Mouse (Mus musculus) hindbrain, embryonic 14.5 days (tissue): ENCODE data around the gene Gnao1. TPM values are rescaled to one million over a fixed set of nuclear protein-coding genes. Genes with fewer than 3 reads are reported as not detected.

Experiments used
- ATAC-seq: fragments of 200-750 bp; cut with Nextera tagmentation; 2 replicates; pipeline ENCODE4 v1.8.0; 2017; ENCODE audit warnings: moderate number of reproducible peaks, mild to moderate bottlenecking, moderate TSS enrichment, moderate library complexity; ENCODE audit not compliant: low FRiP score
- DNase-seq: peaks from one replicate; pipeline ENCODE4 v3.0.0-alpha.2; 2015; ENCODE audit warnings: low spot score
- H3K27ac ChIP-seq: fragments of 300-500 bp; sonication (generic); 2 replicates; pipeline ENCODE4 v1.5.1; 2014; ENCODE audit warnings: mild to moderate bottlenecking, moderate library complexity
- H3K27me3 ChIP-seq: fragments of 300-500 bp; sonication (generic); 2 replicates; pipeline ENCODE4 v1.6.1; 2014; ENCODE audit warnings: mild to moderate bottlenecking, low read length, mixed read lengths; ENCODE audit not compliant: control insufficient read depth, insufficient read depth
- H3K36me3 ChIP-seq: fragments of 300-500 bp; sonication (generic); replicated peaks from 2 replicates; pipeline ENCODE4 v1.6.1; 2014; ENCODE audit not compliant: control insufficient read depth, insufficient read depth
- H3K4me1 ChIP-seq: fragments of 300-500 bp; sonication (generic); replicated peaks from 2 replicates; pipeline ENCODE4 v1.6.1; 2014; ENCODE audit warnings: antibody characterized with exemption, low read length, mixed read lengths; ENCODE audit not compliant: control insufficient read depth, insufficient read depth
- H3K4me2 ChIP-seq: fragments of 300-500 bp; sonication (generic); replicated peaks from 2 replicates; pipeline ENCODE4 v1.6.1; 2014; ENCODE audit warnings: mild to moderate bottlenecking, moderate library complexity
- H3K4me3 ChIP-seq: fragments of 300-500 bp; sonication (generic); replicated peaks from 2 replicates; pipeline ENCODE4 v1.5.1; 2014; ENCODE audit warnings: mild to moderate bottlenecking, low read length
- H3K9ac ChIP-seq: fragments of 300-500 bp; sonication (generic); 2 replicates; pipeline ENCODE4 v1.6.1; 2014
- H3K9me3 ChIP-seq: fragments of 300-500 bp; sonication (generic); 2 replicates; pipeline ENCODE4 v1.6.1; 2016; ENCODE audit warnings: low read length; ENCODE audit not compliant: control insufficient read depth
- WGBS: fragments of 180-500 bp; shearing (Covaris S2); extraction: QIAGEN DNeasy Blood & Tissue Kit; methylation state at CpG from one replicate; pipeline ENCODE4 v1.1.7; 2014; 5-methylcytosine and 5-hydroxymethylcytosine counted together
- polyA plus RNA-seq: library from polyadenylated mRNA; unstranded; fragments of >200 nt; fragmentation: Nextera tagmentation; extraction: Ambion mirVana; gene quantifications from 2 replicates; pipeline ENCODE4 v1.2.1, GENCODE M21; 2014

Gnao1 gene
- polyA plus RNA-seq = 200 and 230 TPM in 2 replicates

DNA sequence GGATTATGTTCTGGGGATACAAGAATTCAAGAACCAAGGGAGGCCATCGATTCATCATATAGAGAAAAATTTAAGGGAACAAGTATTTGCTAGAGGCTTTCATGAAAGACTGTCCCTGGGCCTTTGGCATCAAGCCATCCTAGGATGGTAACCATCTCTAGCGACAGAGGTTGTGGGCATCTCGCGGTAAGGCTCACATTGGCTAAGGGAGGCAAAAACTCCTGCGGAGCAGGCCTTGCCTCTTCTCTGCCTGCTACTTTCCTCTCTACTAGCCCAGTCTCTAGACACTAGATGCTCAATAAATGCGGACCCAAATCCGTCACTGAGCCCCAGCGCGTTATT is at the start of gene Gnao1:
Gene Gnao1 (plus strand): TSS at position 281 of the 342 bp plus-strand sequence.
- 0 out of 2 replicates have a peak, but pooled peaks cover 5% of the 10 kb centered on the region for H3K27me3 ChIP-seq
- H3K4me1 ChIP-seq = peaks cover 12% of the 10 kb centered on the region
- H3K27ac ChIP-seq = peak within 1 kb of the TSS; percentile 98
- H3K9me3 ChIP-seq = no peaks in the 10 kb centered on the region
- H3K4me2 ChIP-seq = peak within 1 kb of the TSS; percentile 89
- no peaks in the 10 kb centered on the region for H3K36me3 ChIP-seq
- peak within 1 kb of the TSS; percentile 85 for H3K4me3 ChIP-seq
- DNase-seq (peak; percentile 65), ATAC-seq (no peak)
- 9% methylated on average over 9 of the region's 9 CpGs for WGBS
- peak within 1 kb of the TSS; percentile 99 for H3K9ac ChIP-seq

DNA sequence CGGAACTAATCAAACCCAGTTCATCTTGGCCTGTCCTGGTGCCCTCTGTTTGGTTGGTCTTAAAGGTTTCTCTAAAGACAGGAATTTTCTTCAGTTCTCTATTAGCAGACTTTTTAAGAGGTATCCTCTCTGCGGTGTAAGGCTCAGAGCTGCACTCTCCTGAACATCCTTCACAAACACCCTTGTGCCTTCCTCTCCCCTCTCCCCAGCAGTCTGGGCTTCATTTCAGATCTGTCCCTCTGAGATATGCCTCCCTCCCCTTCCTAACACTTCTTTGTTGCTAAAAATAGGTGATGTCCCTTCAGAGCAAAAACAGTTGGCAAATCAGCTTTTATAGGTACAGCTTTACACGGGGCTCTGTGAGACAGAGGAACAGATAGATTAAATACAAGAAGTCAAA is 32.2 kb upstream of the Gnao1 start:
- no peak overlapping the region for H3K4me3 ChIP-seq
- 68% methylated on average over 3 of the region's 3 CpGs for WGBS
- no peak overlapping the region for H3K9ac ChIP-seq
- H3K4me2 ChIP-seq = no peak overlapping the region
- no peak for DNase-seq
- H3K27ac ChIP-seq = no peak overlapping the region
- no peaks in the 10 kb centered on the region for H3K27me3 ChIP-seq
- no peaks in the 10 kb centered on the region for H3K4me1 ChIP-seq
- ATAC-seq = no peak
- no peaks in the 10 kb centered on the region for H3K9me3 ChIP-seq
- no peaks in the 10 kb centered on the region for H3K36me3 ChIP-seq

DNA sequence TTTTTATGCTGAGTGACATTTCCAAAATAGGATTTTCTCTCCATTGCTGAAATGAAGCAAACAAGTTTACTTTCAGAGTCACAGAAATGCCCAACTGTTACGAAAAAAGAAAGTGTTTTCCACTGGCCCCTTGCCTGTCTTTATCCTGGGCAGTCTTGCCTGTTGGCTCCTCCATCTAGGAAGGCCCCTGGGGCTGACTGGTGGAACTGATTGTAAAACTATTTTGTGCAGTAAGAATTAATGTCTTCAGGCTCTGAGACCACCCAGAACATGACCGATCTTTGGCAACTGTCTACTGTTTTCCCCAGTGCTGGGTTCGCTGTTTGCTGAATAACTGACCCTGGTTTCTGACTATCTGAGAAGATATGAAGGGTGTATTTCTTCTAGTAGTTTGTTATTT is 540 bp upstream of the Gnao1 start:
- Histone ChIP-seq H3K9me3 (no peaks in the 10 kb centered on the region), H3K4me1 (peaks cover 8% of the 10 kb centered on the region), H3K4me3 (no peak overlapping the region), H3K27ac (no peak overlapping the region), H3K9ac (no peak overlapping the region), H3K4me2 (peak overlapping the region; percentile 89), H3K27me3 (0 out of 2 replicates have a peak, but pooled peaks cover 5% of the 10 kb centered on the region), H3K36me3 (no peaks in the 10 kb centered on the region)
- 81% methylated on average over 3 of the region's 3 CpGs for WGBS
- ATAC-seq = no peak
- DNase-seq = no peak

DNA sequence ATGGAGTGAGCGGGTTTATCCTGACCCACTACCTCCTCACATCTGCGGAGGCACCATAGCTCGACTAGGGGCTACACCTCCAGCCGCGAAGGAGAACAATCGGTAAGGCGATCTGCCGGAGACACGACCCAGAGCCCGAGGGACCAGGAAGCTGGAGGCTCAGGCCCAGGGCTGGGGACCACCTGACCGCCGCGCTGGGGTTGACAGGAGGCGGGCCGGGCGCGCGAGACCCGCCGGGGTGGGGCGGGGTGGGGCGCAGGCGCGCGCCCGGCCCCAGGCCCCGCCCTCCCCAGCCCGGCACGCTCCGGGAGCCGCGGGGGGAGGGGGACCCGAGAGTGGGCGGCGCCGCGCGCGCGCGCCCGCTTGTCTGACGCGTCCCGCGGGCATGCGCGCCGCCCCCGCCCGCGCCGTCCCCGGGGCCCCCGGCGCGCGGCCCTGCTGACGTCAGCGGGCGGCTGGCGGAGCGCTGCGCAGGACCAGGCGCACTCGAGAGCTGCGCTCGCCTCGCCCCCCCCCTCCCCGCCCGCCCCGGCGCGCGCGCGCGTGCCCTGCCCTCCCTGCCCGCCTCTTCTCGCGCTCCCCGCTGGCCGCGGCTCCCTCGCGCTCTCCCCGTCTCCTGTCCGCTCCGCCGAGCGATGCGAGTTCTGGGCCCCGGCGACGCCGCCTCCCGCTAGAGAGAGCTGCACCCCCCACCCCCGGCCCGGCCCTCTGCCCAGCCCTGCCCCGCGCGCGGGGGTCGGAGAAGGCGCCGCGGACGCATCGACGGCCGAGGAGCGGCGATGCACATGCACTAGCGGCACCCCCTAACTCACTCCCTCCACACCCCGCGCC is 477 bp downstream of the Gnao1 start:
- ATAC-seq (peak; percentile 90), DNase-seq (peak; percentile 95)
- H3K36me3 ChIP-seq = no peaks in the 10 kb centered on the region
- H3K4me3 ChIP-seq = peak overlapping the region; percentile 85
- peak overlapping the region; percentile 99 for H3K9ac ChIP-seq
- 0 out of 2 replicates have a peak, but pooled peaks cover 5% of the 10 kb centered on the region for H3K27me3 ChIP-seq
- no peaks in the 10 kb centered on the region for H3K9me3 ChIP-seq
- H3K4me1 ChIP-seq = peaks cover 18% of the 10 kb centered on the region
- WGBS = under 1% methylated on average over 54 of the region's 116 CpGs
- peak overlapping the region; percentile 89 for H3K4me2 ChIP-seq
- H3K27ac ChIP-seq = peak overlapping the region; percentile 98

DNA sequence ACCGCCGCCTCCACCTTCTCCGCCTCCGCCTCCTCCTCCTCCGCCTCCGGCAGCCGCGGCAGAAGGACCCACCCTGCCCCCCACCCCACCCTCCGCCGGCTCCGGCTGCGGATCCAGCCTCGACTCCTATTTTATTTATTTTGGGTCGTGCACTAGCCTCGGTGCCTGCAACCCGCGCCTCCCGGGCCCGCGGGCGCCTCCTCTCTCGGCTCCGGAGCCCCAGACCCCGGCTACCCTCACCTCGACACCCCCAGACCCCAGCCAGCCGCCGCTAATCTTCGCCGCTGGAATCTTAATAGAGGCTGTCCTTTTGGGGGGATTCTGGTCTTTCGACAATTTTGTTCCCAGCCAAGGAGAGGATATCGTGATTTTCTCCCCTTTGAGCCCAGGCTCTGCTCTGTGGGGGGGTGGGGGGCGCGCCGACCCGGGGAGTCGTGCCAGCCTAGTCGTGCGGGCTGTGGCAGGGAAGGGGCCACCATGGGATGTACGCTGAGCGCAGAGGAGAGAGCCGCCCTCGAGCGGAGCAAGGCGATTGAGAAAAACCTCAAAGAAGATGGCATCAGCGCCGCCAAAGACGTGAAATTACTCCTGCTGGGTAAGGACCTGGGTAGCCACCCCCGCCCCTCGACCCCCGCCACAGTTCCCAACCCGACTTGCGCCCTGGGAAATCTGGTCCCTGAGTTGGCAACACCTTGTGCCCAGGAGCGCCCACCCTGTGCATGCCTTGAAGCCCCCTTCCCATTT is 1.3 kb downstream of the Gnao1 start:
- H3K27me3 ChIP-seq = 0 out of 2 replicates have a peak, but pooled peaks cover 5% of the 10 kb centered on the region
- H3K4me3 ChIP-seq = peak overlapping the region; percentile 85
- H3K36me3 ChIP-seq = no peaks in the 10 kb centered on the region
- ATAC-seq (no peak), DNase-seq (peak; percentile 34)
- H3K9ac ChIP-seq = peak overlapping the region; percentile 99
- H3K9me3 ChIP-seq = no peaks in the 10 kb centered on the region
- peak overlapping the region; percentile 89 for H3K4me2 ChIP-seq
- peak overlapping the region; percentile 98 for H3K27ac ChIP-seq
- under 1% methylated on average over 51 of the region's 53 CpGs for WGBS
- H3K4me1 ChIP-seq = peaks cover 25% of the 10 kb centered on the region

DNA sequence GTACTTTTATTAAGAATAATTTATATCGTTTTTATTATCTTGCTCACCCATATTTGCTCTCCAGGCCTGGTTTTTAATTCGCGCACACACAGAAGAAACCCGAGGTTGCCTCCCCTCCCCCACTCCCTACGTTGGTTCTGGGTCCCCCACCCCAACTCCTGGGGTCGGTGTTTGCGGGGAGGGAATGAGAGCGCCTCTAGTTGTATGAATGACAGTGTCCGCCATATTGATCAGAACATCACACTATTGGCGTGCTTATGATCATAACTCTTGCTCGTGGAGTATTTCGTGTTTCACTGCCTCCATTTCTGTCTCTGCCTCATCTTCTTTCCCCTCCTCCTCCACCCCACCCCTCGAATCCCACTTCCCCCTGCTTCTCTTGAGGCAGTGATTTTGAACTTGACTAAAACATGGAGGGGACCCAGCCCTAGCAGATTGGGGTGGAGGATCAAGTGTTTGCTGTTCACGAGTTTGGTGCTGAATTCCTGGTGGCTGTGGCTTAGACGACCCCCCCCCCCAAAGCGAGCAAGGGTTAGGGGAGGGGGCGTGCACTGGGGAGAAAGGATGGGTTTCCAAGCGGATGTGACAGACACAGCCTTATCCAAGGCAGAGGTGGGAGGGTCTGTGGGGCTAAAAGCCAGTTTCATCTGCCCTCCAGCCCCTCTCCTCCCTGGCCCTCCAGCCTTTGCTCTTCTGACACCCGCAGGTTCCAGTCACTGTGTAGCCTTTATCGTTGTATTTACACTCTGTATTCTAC is 2.1 kb downstream of the Gnao1 start:
- ATAC-seq (no peak), DNase-seq (peak; percentile 69)
- peak overlapping the region; percentile 89 for H3K4me2 ChIP-seq
- peaks cover 32% of the 10 kb centered on the region for H3K4me1 ChIP-seq
- H3K4me3 ChIP-seq = peak overlapping the region; percentile 85
- peaks cover 6% of the 10 kb centered on the region; the same call in 1 of the 2 replicates for H3K36me3 ChIP-seq
- H3K27me3 ChIP-seq = 0 out of 2 replicates have a peak, but pooled peaks cover 5% of the 10 kb centered on the region
- no peaks in the 10 kb centered on the region for H3K9me3 ChIP-seq
- H3K27ac ChIP-seq = peak overlapping the region; percentile 98
- H3K9ac ChIP-seq = peak overlapping the region; percentile 99
- WGBS = 2% methylated on average over 20 of the region's 20 CpGs

DNA sequence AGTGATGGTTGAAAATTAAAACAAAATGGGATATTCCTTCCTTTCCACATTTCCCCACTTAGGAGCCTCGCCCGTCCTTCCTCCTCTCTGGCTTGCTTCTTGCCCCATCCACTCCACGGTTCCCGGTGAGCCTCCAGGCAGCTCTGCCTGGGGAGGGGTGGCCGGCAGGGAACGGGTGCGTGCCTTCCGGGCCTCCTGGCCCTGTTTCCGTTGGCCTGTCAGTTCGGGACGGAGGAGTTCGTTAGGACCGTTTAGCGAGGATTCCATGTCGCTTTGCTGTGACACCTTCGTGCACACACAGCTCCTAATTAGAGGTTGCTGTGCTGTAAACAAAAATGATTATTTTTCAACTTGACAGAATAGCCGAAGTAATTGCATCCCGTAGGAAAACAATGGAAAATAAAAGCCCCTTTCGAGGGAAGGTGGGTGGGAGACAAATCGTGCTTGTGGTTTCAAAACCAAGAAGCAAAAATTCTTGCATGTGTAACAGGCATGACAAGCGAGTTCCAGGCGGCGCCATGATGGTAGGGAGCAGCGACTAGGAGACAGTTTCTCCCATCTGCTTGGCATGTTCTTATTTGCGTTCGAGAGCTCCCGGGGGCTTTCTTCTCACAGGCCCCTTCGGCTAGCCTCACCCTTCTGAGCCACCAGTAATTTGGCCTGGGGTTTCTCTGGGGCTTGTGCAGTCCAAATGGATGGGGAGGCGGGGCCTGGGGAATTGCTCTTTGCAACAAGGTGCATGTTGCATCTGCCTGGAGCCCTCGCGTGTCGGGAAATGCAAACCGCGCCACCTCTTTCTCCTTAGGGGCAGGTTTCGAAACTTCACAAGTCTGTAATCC is 3.0 kb downstream of the Gnao1 start:
- peak overlapping the region; percentile 85 for H3K4me3 ChIP-seq
- ATAC-seq (no peak; the same call in 1 of the 2 replicates), DNase-seq (peak; percentile 41)
- peak overlapping the region; percentile 89 for H3K4me2 ChIP-seq
- H3K36me3 ChIP-seq = peaks cover 15% of the 10 kb centered on the region
- peaks cover 32% of the 10 kb centered on the region for H3K4me1 ChIP-seq
- peak overlapping the region; percentile 98 for H3K27ac ChIP-seq
- 3% methylated on average over 35 of the region's 35 CpGs for WGBS
- H3K9me3 ChIP-seq = no peaks in the 10 kb centered on the region
- H3K9ac ChIP-seq = peak overlapping the region; percentile 99
- H3K27me3 ChIP-seq = 0 out of 2 replicates have a peak, but pooled peaks cover under 1% of the 10 kb centered on the region

DNA sequence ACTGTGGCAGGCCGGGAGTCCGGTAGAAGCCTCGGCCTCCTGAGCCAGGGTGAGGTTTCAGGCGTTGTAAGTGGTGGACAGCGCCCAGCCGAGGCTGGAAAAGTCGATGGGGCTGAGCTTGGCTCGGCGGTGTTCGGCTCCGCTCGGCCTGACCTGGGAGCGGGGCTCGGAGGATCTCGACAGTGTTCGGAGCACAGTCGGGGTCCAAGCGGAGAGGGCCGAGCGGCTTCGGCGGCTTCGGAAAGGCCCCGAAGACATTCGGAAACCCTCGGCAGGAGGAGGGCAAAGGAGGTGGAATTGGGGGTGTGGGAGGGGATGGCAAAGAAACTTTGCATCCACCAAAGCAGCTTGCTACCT is 3.6 kb downstream of the Gnao1 start:
- peak overlapping the region; percentile 98 for H3K27ac ChIP-seq
- no peaks in the 10 kb centered on the region for H3K9me3 ChIP-seq
- WGBS = under 1% methylated on average over 26 of the region's 26 CpGs
- no peaks in the 10 kb centered on the region for H3K27me3 ChIP-seq
- ATAC-seq (peak; percentile 69), DNase-seq (peak; percentile 90)
- peaks cover 20% of the 10 kb centered on the region for H3K36me3 ChIP-seq
- peaks cover 32% of the 10 kb centered on the region for H3K4me1 ChIP-seq
- H3K4me3 ChIP-seq = peak overlapping the region; percentile 85
- peak overlapping the region; percentile 89 for H3K4me2 ChIP-seq
- H3K9ac ChIP-seq = peak overlapping the region; percentile 99
